Mouse (Mus musculus): Measurements from ENCODE around the gene Ptpre.

DNA sequence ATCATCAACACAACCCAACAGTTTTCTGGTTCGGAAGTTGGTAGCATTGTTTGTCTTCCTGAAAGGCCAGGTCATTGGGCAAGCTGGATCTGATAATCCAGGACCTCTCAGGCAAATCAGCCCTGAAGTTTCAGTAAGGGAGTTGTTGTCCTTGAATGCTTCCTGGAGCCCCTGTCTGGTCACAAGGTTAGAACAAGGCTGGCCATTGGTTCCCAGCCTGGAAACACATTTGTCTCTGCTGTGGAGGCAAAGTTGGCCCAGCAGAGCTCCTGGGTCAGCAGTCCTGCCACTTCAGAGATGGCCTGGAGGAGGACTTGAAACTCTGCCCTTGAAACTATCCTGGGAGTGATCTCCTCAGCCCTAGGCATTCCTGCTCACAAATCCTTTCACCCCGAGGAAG is 2.1 kb downstream of the Ptpre start:
- TF ChIP-seq POLR2A (IDR thresholded peaks at IDR 0.05; ENCODE audit: insufficient read length, low read depth), result no peak
- TF ChIP-seq MAX (IDR thresholded peaks at IDR 0.05; ENCODE audit: low read depth), result no peak
- no peak for TF ChIP-seq TCF3 (IDR thresholded peaks at IDR 0.05; ENCODE audit: insufficient read length, low read depth)
- TF ChIP-seq TCF12 (IDR thresholded peaks at IDR 0.05; ENCODE audit: insufficient read depth, poor library complexity, severe bottlenecking), result no peak
- TF ChIP-seq REST (IDR thresholded peaks at IDR 0.05; ENCODE audit: insufficient read depth, insufficient read length), result no peak
- no peak for TF ChIP-seq POLR2AphosphoS2 (IDR thresholded peaks at IDR 0.05; ENCODE audit: insufficient read length, low read depth)
- no peak for TF ChIP-seq MYOG (IDR thresholded peaks at IDR 0.05; ENCODE audit: control insufficient read depth in 1 of 3, insufficient read depth in 1 of 3, insufficient read length in 2 of 3, low read depth in 2 of 3)
- TF ChIP-seq SRF (IDR thresholded peaks at IDR 0.05; ENCODE audit: control insufficient read depth, insufficient read length, low read depth), result no peak
- TF ChIP-seq MYOD1 (IDR thresholded peaks at IDR 0.05; ENCODE audit: control insufficient read depth in 1 of 3, insufficient read length in 2 of 3, low read depth in 2 of 3), result no peak

Measured in myocyte (in vitro differentiated cells).